Comparison of ENCODE assay signal across 8 mouse cellular contexts in the genomic region with DNA sequence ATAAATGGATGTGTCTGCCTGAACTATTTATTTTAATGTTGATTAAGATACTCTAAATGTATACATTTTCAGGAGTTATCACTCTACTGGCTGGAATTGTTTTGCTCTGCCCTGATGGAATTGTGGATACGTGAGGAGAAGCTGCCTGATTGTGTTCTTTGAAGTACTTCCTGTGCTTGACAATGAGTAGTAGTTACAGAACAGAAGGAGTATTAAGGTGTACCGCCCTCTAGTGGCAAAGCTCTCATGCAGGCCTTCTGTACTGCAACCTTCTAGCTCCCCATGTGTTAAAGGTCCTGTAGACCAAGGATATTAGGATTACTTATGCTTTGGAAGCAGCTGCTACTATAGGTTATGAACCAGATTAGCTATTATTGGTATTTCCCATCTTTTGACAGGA.
DNase-seq lines count a peak whose midpoint lies in the region; ATAC-seq and TF ChIP-seq lines count a peak whose summit lies in the region.

No protein-coding gene starts in this region.

- TF ChIP-seq CTCF in spleen, adult 2 months (IDR thresholded peaks at IDR 0.05; ENCODE audit: extremely low read depth, insufficient read depth, insufficient read length, insufficient replicate concordance), result peak; percentile 13; the same call in 1 of the 2 replicates
- no peak for TF ChIP-seq CTCF in small intestine, adult 2 months (IDR thresholded peaks at IDR 0.05; ENCODE audit: extremely low read depth, insufficient read length, insufficient replicate concordance, low read depth, low read length)

- intact Hi-C loops in gastrocnemius, postnatal 14 days (cut with DNase I; ENCODE audit: low total_unique reads), result loop anchor here (10.0 kb wide), 1 partner anchor 520 kb away; no protein-coding TSS in a partner anchor

- H3K27ac ChIP-seq in spleen, adult 2 months (ENCODE audit: insufficient read depth, low read length), result no peak overlapping the region
- no peak overlapping the region for H3K27ac ChIP-seq in kidney, embryonic 15.5 days
- peak overlapping the region; percentile 63 for H3K27ac ChIP-seq in small intestine, adult 2 months (ENCODE audit: insufficient read depth, low read depth, low read length)

- TF ChIP-seq POLR2A in spleen, adult 2 months (IDR thresholded peaks at IDR 0.05; ENCODE audit: low read depth, low read length), result no peak
- no peak for TF ChIP-seq POLR2A in small intestine, adult 2 months (IDR thresholded peaks at IDR 0.05; ENCODE audit: low read depth, low read length)

- no peak overlapping the region for H3K4me3 ChIP-seq in spleen, adult 2 months (ENCODE audit: extremely low read depth, insufficient read depth, insufficient read length)
- H3K4me3 ChIP-seq in kidney, embryonic 15.5 days (replicated peaks), result no peak overlapping the region
- no peak overlapping the region for H3K4me3 ChIP-seq in small intestine, adult 2 months (ENCODE audit: low read depth, low read length)

- no peaks in the 10 kb centered on the region for H3K9me3 ChIP-seq in kidney, embryonic 15.5 days (replicated peaks)

- no peak overlapping the region for H3K9ac ChIP-seq in kidney, embryonic 15.5 days

- 0 out of 2 replicates have a peak, but pooled peaks have one; percentile 29 for ATAC-seq in kidney, embryonic 15.5 days (replicated peaks; ENCODE audit: low FRiP score)
- no peak for ATAC-seq in erythroblast, adult 5-6 weeks (replicated peaks; ENCODE audit: low FRiP score, poor library complexity, severe bottlenecking)

- H3K4me2 ChIP-seq in kidney, embryonic 15.5 days, result no peak overlapping the region

- H3K36me3 ChIP-seq in spleen, adult 2 months (ENCODE audit: control insufficient read depth, insufficient read depth, low read length), result no peaks in the 10 kb centered on the region
- H3K36me3 ChIP-seq in kidney, embryonic 15.5 days, result no peaks in the 10 kb centered on the region
- no peaks in the 10 kb centered on the region for H3K36me3 ChIP-seq in small intestine, adult 2 months (ENCODE audit: control insufficient read depth, insufficient read depth, low read length)

- peak; percentile 9 for DNase-seq in gastrocnemius, postnatal 10 days
- no peak for DNase-seq in gastrocnemius, postnatal 14 days
- peak in 1 of 2 experiments; percentile 12 for DNase-seq in spleen, adult 2 months (ENCODE audit: low read depth in 1 of 2, low spot score in 2 of 2)
- DNase-seq in spleen, postnatal 36 days (ENCODE audit: low spot score in 2 of 2), result no peak
- peak; percentile 29 to 40 for DNase-seq in cerebellum, adult 18-20 months

- no peaks in the 10 kb centered on the region for H3K27me3 ChIP-seq in spleen, adult 2 months (ENCODE audit: control insufficient read depth, insufficient read depth, low read length)
- H3K27me3 ChIP-seq in kidney, embryonic 15.5 days, result no peaks in the 10 kb centered on the region
- no peaks in the 10 kb centered on the region for H3K27me3 ChIP-seq in small intestine, adult 2 months (ENCODE audit: control insufficient read depth, insufficient read depth, low read length)

- WGBS in spleen, adult 2 months, result 22% methylated on average over 2 of the region's 2 CpGs
- 29% methylated on average over 2 of the region's 2 CpGs for WGBS in kidney, embryonic 15.5 days
- 29% methylated on average over 2 of the region's 2 CpGs for WGBS in small intestine, adult 2 months

- no peaks in the 10 kb centered on the region for H3K4me1 ChIP-seq in spleen, adult 2 months (ENCODE audit: control insufficient read depth, insufficient read depth, insufficient read length)
- H3K4me1 ChIP-seq in kidney, embryonic 15.5 days, result no peaks in the 10 kb centered on the region
- H3K4me1 ChIP-seq in small intestine, adult 2 months (ENCODE audit: control insufficient read depth, insufficient read depth, insufficient read length, low read length), result peaks cover 6% of the 10 kb centered on the region; the same call in 1 of the 2 replicates

Comparison
In these comparisons a context has a peak if more than half of its experiments do, and no peak if none do; other contexts are left out.
1. DNase-seq: peak in gastrocnemius, postnatal 10 days (single experiment) and cerebellum, adult 18-20 months (2 of 2); none in gastrocnemius, postnatal 14 days (single experiment) and spleen, postnatal 36 days (0 of 2).